8 mouse cellular contexts compared by ENCODE assay signal in genomic region chr8:83200191-83201177, GRCm38 (mm10). TPM values are rescaled to one million over a fixed set of nuclear protein-coding genes. Genes with fewer than 3 reads are reported as not detected.
DNase-seq lines count a peak whose midpoint lies in the region; ATAC-seq lines count a peak whose summit lies in the region.

No protein-coding gene starts in this region.

- no peak for ATAC-seq in heart, embryonic 12.5 days (ENCODE audit: insufficient number of reproducible peaks, low FRiP score)
- ATAC-seq in neutrophil, adult 5-6 weeks (ENCODE audit: extremely low read depth, insufficient number of reproducible peaks, low FRiP score, poor library complexity, severe bottlenecking) = 0 out of 2 replicates have a peak, but pooled peaks have one; percentile 9

- H3K4me1 ChIP-seq in heart, embryonic 12.5 days (replicated peaks) = peaks cover 20% of the 10 kb centered on the region

- H3K36me3 ChIP-seq in heart, embryonic 12.5 days = no peaks in the 10 kb centered on the region

- intact Hi-C loops in gastrocnemius, postnatal 36 days (cut with DNase I) = no loop called here

- no peak overlapping the region for H3K4me3 ChIP-seq in heart, embryonic 12.5 days

- H3K27ac ChIP-seq in heart, embryonic 12.5 days (ENCODE audit: poor library complexity, severe bottlenecking) = peak overlapping the region; percentile 54

- H3K9me3 ChIP-seq in heart, embryonic 12.5 days (replicated peaks) = no peaks in the 10 kb centered on the region

- peak; percentile 19 for DNase-seq in gastrocnemius, adult 18-20 months (ENCODE audit: low spot score)
- no peak for DNase-seq in gastrocnemius, postnatal 36 days
- DNase-seq in CD4-positive helper T cell, adult 2 months (ENCODE audit: low read depth, low spot score) = peak; percentile 27
- peak; percentile 80 to 87 for DNase-seq in cerebellum, adult 18-20 months
- DNase-seq in left cerebral cortex, adult 18-20 months (ENCODE audit: low spot score in 2 of 2) = peak; percentile 28 to 52
- no peak for DNase-seq in T-cell, adult 2 months (ENCODE audit: low spot score)

- no peak overlapping the region for H3K9ac ChIP-seq in heart, embryonic 12.5 days

- H3K4me2 ChIP-seq in heart, embryonic 12.5 days = peak overlapping the region; percentile 41

- no peaks in the 10 kb centered on the region for H3K27me3 ChIP-seq in heart, embryonic 12.5 days (replicated peaks)

- 61% methylated on average over 16 of the region's 16 CpGs for WGBS in heart, embryonic 12.5 days

RNA-seq across cellular contexts. Expression of gene Gm10645, which starts 34.5 kb away (rescaled TPM):
- total RNA-seq in gastrocnemius, adult 18-20 months (2021) = not detected
- total RNA-seq in gastrocnemius, postnatal 36 days (2021) = not detected
- 0.64 and 1.1 TPM in 2 replicates for polyA plus RNA-seq in heart, embryonic 12.5 days (2016; fragmentation: Nextera tagmentation; extraction: Ambion mirVana)
- 1 to 10 TPM; 1.8 to 2.0 TPM for total RNA-seq in left cerebral cortex, adult 18-20 months (2021)
- total RNA-seq in neutrophil, adult 5-6 weeks (2017) = 0.98 and 1.2 TPM in 2 replicates

RNA-seq across cellular contexts. Expression of gene Tbc1d9, which starts 35.3 kb away (rescaled TPM):
- 1 to 10 TPM in 1 of 2 experiments, under 1 TPM in 1; 0.64 to 1.3 TPM for total RNA-seq in gastrocnemius, adult 18-20 months (2021)
- under 1 TPM; 0.62 to 0.66 TPM for total RNA-seq in gastrocnemius, postnatal 36 days (2021)
- polyA plus RNA-seq in heart, embryonic 12.5 days (2016; fragmentation: Nextera tagmentation; extraction: Ambion mirVana) = 1.3 and 1.4 TPM in 2 replicates
- 10 to 100 TPM; 96.2 to 97.5 TPM for total RNA-seq in left cerebral cortex, adult 18-20 months (2021)
- 2.3 and 2.6 TPM in 2 replicates for total RNA-seq in neutrophil, adult 5-6 weeks (2017)

Comparison
In these comparisons a context has a peak if more than half of its experiments do, and no peak if none do; other contexts are left out.
1. DNase-seq: peak in gastrocnemius, adult 18-20 months (single experiment), CD4-positive helper T cell, adult 2 months (single experiment), cerebellum, adult 18-20 months (2 of 2) and left cerebral cortex, adult 18-20 months (2 of 2); none in gastrocnemius, postnatal 36 days (0 of 2) and T-cell, adult 2 months (single experiment).
2. RNA of gene Tbc1d9, which starts 35.3 kb away (total RNA-seq): 96.2 to 97.5 TPM in left cerebral cortex, adult 18-20 months; 2.3 to 2.6 TPM in neutrophil, adult 5-6 weeks, 0.64 to 1.3 TPM in gastrocnemius, adult 18-20 months and 0.62 to 0.66 TPM in gastrocnemius, postnatal 36 days; every median in the first group is over 10 times any median in the second.